Mouse (Mus musculus): ENCODE measurements around the gene Ccl6.

Gene Ccl6

DNA sequence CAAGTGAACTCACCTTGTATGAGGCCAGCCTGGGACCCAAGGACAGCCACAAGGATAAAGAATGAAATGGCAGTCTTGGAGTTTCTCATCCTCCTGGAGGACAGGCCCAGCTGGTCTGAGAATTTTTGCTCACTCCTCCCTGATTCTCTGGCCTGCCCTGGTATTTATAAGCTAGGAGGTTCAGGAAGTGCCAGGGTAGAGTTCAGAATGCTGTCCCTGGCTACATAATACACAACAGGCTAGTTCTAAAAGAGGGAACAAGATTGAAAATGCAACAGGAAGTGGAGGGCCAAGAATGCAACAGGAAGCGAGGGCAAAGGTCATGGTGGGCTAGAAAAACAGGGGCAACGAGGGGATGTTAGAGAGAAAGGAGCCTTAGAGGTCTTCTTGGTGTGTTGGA, at the start of gene Ccl6:
Ccl6 (minus strand) TSS at position 235 of the 400 bp plus-strand sequence.
- no peak for DNase-seq (ENCODE audit: low read depth, low spot score)

DNA sequence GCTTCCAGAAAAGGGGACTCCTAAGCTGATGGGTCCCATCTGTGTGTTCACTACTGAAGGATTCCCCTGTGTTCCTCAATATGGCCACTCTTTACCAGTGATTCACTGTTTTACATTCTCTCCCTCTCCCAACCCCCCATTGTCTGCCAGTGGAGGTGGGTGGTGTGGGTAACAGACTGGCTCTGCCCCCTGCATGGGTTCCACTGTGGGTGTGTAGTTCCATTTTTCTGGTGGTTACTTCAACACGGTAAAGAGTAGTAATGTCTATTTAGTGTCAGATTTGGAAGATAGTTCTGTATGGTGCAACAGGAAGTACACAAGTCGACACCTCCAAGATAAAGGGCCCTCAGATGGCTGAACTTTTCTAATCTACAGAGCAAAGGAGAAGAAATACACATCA, 48.3 kb upstream of the Ccl6 start:
- no peak for DNase-seq (ENCODE audit: low read depth, low spot score)

DNA sequence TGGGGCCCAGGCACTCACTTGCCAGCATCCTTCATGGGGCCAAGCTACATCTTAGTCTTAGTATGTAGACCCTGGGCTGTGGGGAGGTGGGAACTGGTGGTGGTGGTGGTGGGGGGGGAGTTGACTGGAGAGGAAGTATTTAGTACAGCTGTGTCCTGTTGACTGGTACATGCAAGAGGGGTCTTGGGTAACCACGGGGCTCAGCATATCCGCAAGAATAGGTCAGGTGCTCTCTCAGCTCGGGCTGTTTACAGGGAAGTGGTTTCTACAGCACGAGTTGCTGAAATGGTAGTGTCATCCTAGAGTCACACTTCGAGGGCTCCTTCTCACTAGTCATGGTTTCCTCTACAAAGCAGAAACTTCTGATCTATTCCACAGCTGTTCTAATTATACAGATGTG, 47.3 kb upstream of the Ccl6 start:
- peak; percentile 57 for DNase-seq (ENCODE audit: low read depth, low spot score)

DNA sequence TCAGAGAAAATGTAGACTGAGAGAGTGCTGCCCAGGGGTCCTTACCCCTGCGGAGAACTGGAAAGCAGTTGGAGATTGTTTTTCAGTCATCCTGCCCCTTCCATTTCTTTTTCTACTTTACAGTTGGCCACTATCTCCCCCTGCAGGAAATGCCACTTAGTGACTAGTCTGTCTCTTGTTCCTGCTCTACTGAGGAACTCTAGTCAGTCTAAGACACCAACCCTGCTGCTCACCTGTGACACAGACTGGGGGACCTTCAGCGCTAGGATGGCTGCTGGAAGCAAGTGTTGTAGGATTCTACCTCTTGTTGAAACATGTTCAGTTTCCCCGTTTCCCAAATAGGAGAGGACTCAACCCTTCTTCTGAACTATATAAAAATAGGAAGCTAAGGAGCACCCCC, 46.6 kb upstream of the Ccl6 start:
- DNase-seq (ENCODE audit: low read depth, low spot score): peak; percentile 40

- peak; percentile 8 for DNase-seq (ENCODE audit: low read depth, low spot score)
These were observed 46.0 kb upstream of the Ccl6 start for GRCm38 (mm10) chr11:83638934-83639333.

DNA sequence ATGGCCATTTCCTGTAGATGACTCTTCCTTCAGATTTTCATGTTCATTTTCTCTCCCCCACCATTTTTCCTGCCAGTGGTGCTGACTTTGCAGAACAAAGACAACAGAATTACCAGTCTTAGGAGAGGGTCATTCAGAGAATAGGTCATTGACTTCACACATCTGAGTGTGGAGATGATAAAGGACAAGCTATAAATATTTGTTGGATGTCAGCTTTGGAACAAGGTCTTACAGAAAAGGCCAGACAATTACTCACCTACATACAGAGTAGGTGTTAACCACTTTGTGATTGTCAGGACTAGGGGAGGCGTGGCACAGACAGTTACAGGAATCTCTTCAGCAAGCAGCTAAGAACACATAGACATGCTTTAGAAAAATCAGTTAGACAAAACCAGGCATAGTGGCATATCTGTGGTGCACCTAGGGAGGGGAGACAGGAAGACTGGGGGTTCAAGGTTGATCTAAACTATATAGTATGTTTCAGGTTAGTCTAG, 43.9 kb upstream of the Ccl6 start:
- no peak for DNase-seq (ENCODE audit: low read depth, low spot score)

GRCm38 (mm10) chr11:83634898-83635297, 42.0 kb upstream of the Ccl6 start:
- DNase-seq (ENCODE audit: low read depth, low spot score): no peak

GRCm38 (mm10) chr11:83634425-83634824, 41.5 kb upstream of the Ccl6 start:
- DNase-seq (ENCODE audit: low read depth, low spot score): no peak

DNA sequence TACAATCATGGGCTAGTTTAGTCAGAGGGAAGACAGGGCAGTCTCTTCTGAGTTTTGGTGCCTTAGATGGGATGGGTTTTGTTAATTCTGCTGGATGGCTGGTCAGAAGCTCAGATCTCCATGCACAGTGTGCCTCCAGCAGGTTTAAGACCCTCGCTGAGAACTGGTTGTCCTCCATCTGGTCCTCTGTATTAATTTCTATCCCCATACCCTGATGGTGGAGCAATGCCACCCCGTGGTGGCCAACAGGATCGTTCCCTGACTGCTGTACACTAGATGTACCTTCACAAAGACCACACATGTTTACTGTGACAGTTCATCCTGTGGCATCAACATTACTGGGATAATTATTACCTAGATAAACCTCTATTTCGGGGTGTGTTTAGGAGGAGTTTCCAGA, 39.9 kb upstream of the Ccl6 start:
- DNase-seq (ENCODE audit: low read depth, low spot score): no peak

DNA sequence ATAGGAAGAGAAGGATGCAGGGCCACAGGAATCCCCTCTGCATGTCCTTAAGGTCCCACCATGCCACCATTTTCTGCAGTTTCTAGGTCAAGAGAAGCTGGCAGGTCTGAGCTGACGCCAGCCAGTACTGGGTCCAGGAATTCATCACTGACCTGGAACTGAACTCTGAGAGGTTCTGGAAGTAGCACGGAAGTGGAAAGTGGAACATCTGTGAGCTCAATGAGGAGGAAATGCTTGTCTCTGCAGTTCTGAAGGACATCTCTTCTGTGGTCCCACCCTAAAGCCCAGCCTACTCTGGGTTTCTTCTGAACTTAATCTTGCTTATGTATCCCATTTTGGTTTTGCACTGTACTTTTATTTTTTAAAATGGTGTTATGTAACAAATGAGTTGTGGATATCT, 38.2 kb upstream of the Ccl6 start:
- no peak for DNase-seq (ENCODE audit: low read depth, low spot score)

- no peak for DNase-seq (ENCODE audit: low read depth, low spot score)
These were observed 37.7 kb upstream of the Ccl6 start for GRCm38 (mm10) chr11:83630630-83631029.

GRCm38 (mm10) chr11:83628808-83629207, 35.9 kb upstream of the Ccl6 start:
- no peak for DNase-seq (ENCODE audit: low read depth, low spot score)

- DNase-seq (ENCODE audit: low read depth, low spot score): no peak
These were observed 30.7 kb upstream of the Ccl6 start for GRCm38 (mm10) chr11:83623586-83623985.

DNA sequence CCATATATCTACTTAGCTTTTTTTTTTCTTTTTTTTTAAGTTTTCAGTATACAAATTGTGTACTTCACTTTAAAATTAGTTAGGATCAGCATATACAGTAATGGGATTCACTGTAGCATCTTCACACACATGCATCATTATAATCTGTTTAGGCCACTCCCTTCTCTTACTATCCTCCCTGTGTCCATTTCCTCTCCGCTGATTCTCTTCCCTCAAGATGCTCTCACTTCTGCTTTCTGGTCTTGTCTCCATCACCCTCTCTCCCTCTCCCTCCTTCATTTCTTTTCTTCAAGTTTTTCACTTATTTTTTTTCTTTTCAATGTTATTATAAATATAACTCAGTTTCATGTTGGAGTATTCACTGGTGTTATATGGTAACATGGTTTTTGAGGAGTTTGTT, 26.1 kb upstream of the Ccl6 start:
- DNase-seq (ENCODE audit: low read depth, low spot score): no peak

DNA sequence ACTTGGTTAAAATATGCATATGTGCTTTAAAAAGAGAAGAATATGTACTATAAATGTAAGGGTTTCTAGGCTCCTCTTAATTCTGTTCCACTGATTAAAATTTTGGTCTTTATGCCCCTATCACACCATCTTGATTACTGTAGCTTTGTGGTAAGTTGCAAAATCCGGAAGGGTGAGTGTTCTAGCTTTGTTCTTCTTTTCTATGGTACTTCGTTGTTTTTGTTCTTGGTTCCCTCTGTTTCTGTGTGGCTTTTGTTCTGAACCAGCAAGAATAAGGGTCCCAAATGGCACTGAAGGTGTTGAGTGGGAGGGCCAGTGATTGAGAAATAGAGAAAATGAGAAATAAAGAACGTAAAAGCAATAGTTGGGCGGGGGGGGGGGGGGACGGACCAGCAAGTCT, 25.4 kb upstream of the Ccl6 start:
- DNase-seq (ENCODE audit: low read depth, low spot score): no peak

- DNase-seq (ENCODE audit: low read depth, low spot score): no peak
These were observed 23.7 kb upstream of the Ccl6 start for GRCm38 (mm10) chr11:83616586-83616985.

- no peak for DNase-seq (ENCODE audit: low read depth, low spot score)
These were observed 18.0 kb upstream of the Ccl6 start for GRCm38 (mm10) chr11:83610900-83611299.

GRCm38 (mm10) chr11:83606396-83606795, 13.5 kb upstream of the Ccl6 start:
- no peak for DNase-seq (ENCODE audit: low read depth, low spot score)

GRCm38 (mm10) chr11:83605535-83605934, 12.6 kb upstream of the Ccl6 start:
- no peak for DNase-seq (ENCODE audit: low read depth, low spot score)

DNA sequence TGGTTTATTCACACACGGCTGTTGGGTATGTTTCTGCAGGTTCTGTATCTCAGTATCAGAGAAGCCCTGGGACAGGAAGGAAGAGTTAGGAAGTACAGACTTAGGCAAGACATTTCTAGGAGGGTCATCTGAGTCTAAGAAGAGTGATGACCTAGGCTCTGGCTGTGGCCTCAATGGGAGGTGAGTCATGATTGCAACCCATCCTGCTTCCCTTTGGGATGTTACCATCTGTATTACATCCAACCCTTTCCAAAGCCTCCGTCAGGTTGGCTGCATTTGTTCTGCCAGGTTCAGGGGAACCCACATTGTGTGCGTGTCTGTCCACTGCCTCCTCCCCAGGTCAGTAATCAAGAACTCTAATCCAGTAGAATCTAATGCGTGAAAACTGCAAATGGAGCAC, 11.8 kb upstream of the Ccl6 start:
- no peak for DNase-seq (ENCODE audit: low read depth, low spot score)

DNA sequence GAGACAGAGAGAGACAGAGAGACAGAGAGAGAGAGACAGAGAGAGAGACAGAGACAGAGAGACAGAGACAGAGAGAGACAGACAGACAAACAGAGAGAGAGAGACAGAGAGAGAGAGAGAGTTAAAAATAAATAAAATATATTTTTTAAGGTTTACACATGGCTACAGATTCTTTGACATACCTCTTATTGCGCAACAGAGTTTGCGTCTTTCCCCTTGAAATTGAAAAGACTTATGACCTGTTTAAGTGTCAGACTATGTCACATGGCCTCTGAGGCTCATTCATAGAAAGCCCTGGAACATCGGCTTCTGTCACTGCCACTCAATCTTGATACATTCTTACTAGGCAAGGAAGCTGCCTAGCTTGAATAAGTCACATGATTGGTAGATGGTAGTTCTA, 10.5 kb upstream of the Ccl6 start:
- DNase-seq (ENCODE audit: low read depth, low spot score): no peak

GRCm38 (mm10) chr11:83600576-83600975, 7.7 kb upstream of the Ccl6 start:
- no peak for DNase-seq (ENCODE audit: low read depth, low spot score)

DNA sequence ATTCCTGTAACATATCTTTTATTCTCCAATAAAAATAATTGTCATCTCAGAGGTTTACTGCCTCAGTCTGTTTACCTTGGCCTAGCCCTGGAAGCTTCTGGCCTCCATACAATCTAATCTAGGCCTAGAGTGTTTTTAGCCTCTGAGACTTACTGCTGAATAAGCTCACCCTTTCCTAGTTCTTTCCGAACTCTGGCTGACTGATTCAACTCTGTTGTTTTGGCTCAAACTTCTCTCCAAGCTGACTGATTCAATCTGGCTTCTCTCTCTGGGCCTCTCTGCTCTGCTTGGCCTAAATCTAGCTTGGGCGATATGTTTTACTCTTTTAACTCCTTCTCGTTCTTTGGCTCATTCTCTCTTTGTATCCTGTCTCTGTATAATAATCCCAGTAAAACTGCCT, 6.1 kb upstream of the Ccl6 start:
- no peak for DNase-seq (ENCODE audit: low read depth, low spot score)

DNA sequence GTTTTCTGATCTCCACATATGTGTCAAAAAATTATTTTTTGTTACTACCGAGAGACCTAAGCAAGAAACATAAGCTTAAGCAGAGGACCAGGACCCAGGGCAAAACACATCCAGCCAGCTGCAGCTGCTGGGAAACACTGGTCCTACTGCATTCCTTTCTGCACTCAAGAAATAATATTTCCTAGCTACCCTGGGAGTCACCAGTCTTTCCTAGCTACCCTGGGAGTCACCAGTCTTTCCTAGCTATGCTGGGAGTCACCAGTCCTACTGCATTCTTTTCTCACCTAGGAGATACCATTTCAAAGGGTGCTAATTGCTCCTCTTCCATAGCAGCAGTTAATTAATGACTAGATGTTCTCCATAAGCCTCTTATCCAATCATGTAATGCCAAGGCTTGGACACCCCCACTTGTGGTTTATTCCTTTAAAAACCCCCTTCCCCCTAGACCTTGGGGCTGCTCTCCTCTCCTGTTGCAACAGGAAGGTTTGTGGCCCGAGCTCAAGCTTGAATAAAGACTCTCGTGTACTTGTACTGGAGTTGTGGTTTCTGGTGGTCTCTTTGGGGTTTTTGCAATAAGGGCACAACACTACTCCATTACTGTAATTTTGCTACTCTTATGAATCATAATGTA, 5.4 kb upstream of the Ccl6 start:
- DNase-seq (ENCODE audit: low read depth, low spot score): no peak
